Mouse (Mus musculus) heart, embryonic 16.5 days (tissue): ENCODE results near the gene Capn8. TPM values are rescaled to one million over a fixed set of nuclear protein-coding genes. Genes with fewer than 3 reads are reported as not detected.

Experiments used
- ATAC-seq: fragments of 200-750 bp; cut with Nextera tagmentation; replicated peaks from 2 replicates; pipeline ENCODE4 v1.8.0; 2017; ENCODE audit warnings: moderate number of reproducible peaks; ENCODE audit not compliant: insufficient read depth, low FRiP score; ENCODE audit errors: extremely low read depth
- H3K27ac ChIP-seq: fragments of 300-500 bp; sonication (generic); 2 replicates; pipeline ENCODE4 v1.5.1; 2014; ENCODE audit warnings: mild to moderate bottlenecking, low read length, control low read depth, moderate library complexity
- H3K27me3 ChIP-seq: fragments of 300-500 bp; sonication (generic); 2 replicates; pipeline ENCODE4 v1.6.1; 2014; ENCODE audit warnings: low read length, mixed read lengths; ENCODE audit not compliant: control insufficient read depth, insufficient read depth
- H3K36me3 ChIP-seq: fragments of 300-500 bp; sonication (generic); 2 replicates; pipeline ENCODE4 v1.6.1; 2014; ENCODE audit not compliant: control insufficient read depth, insufficient read depth
- H3K4me1 ChIP-seq: fragments of 300-500 bp; sonication (generic); 2 replicates; pipeline ENCODE4 v1.6.1; 2014; ENCODE audit warnings: low read length, mixed read lengths; ENCODE audit not compliant: control insufficient read depth, insufficient read depth
- H3K4me2 ChIP-seq: fragments of 300-500 bp; sonication (generic); 2 replicates; pipeline ENCODE4 v1.6.1; 2014; ENCODE audit warnings: low read depth, mild to moderate bottlenecking, control low read depth, low read length
- H3K4me3 ChIP-seq: fragments of 300-500 bp; sonication (generic); 2 replicates; pipeline ENCODE4 v1.5.1; 2014; ENCODE audit warnings: mild to moderate bottlenecking, control low read depth, low read length
- H3K9ac ChIP-seq: fragments of 300-500 bp; sonication (generic); 2 replicates; pipeline ENCODE4 v1.6.1; 2014; ENCODE audit warnings: low read length, control low read depth
- H3K9me3 ChIP-seq: fragments of 300-500 bp; sonication (generic); replicated peaks from 2 replicates; pipeline ENCODE4 v1.6.1; 2016; ENCODE audit warnings: low read length; ENCODE audit not compliant: control insufficient read depth
- WGBS: fragments of 180-500 bp; shearing (Covaris S2); extraction: QIAGEN DNeasy Blood & Tissue Kit; methylation state at CpG from one replicate; pipeline ENCODE4 v1.1.7; 2014; 5-methylcytosine and 5-hydroxymethylcytosine counted together
- polyA plus RNA-seq: library from polyadenylated mRNA; unstranded; fragments of >200 nt; fragmentation: Nextera tagmentation; extraction: Ambion mirVana; gene quantifications from 2 replicates; pipeline ENCODE4 v1.2.1, GENCODE M21; 2015

Capn8 gene
- polyA plus RNA-seq, 1 experiment from 2014 or later, result not detected

DNA sequence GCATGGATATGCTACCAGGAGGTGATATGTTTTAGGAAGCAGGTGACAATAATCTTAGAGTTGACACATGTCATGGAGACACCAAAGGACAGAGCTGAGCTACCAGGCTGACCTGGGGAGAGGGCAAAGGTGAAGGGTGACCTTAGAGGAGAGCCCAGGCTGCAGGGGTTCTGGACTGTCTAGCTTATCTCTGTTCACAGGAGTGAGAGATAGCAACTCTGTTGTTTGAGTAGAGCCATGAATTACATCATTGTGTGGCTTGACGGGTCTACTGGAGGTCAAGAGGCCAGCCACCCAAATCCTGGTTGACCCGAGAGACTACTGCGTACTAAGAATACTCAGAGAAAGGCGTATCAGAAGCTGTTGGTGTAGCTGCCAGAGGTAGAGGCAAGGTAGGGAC is 22.9 kb downstream of the Capn8 start:
- no peak overlapping the region for H3K4me2 ChIP-seq
- no peaks in the 10 kb centered on the region for H3K9me3 ChIP-seq
- H3K4me3 ChIP-seq, result no peak overlapping the region
- H3K4me1 ChIP-seq, result peaks cover 2% of the 10 kb centered on the region; the same call in 1 of the 2 replicates
- WGBS, result 43% methylated on average over 4 of the region's 4 CpGs
- no peak for ATAC-seq
- no peak overlapping the region for H3K27ac ChIP-seq
- H3K27me3 ChIP-seq, result no peaks in the 10 kb centered on the region
- H3K9ac ChIP-seq, result no peak overlapping the region
- H3K36me3 ChIP-seq, result no peaks in the 10 kb centered on the region

DNA sequence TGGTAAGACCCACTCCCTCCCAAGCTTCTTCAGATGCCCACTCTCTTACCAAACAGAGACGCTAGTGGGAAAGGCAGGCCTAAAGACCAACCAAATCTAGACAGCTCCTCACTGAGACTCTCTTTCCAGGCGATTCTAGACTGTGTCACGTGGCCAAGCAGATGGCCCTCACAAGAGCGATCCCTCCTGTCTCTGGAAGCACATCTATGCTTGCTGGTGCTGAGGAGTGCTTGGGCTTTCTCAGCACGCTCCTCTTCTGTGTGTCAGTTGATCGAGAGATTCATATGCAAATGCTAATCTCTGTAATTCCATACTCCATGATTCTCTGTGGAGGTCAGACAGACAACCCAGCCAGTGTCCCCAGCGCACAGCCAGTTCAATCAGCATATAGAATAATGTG is 26.7 kb downstream of the Capn8 start:
- no peak for ATAC-seq
- H3K27me3 ChIP-seq, result no peaks in the 10 kb centered on the region
- H3K9ac ChIP-seq, result no peak overlapping the region
- H3K36me3 ChIP-seq, result no peaks in the 10 kb centered on the region
- H3K27ac ChIP-seq, result no peak overlapping the region
- H3K4me2 ChIP-seq, result no peak overlapping the region
- no peaks in the 10 kb centered on the region; the same call in 1 of the 2 replicates for H3K4me1 ChIP-seq
- no peak overlapping the region for H3K4me3 ChIP-seq
- H3K9me3 ChIP-seq, result no peaks in the 10 kb centered on the region
- 80% methylated on average over 7 of the region's 7 CpGs for WGBS

DNA sequence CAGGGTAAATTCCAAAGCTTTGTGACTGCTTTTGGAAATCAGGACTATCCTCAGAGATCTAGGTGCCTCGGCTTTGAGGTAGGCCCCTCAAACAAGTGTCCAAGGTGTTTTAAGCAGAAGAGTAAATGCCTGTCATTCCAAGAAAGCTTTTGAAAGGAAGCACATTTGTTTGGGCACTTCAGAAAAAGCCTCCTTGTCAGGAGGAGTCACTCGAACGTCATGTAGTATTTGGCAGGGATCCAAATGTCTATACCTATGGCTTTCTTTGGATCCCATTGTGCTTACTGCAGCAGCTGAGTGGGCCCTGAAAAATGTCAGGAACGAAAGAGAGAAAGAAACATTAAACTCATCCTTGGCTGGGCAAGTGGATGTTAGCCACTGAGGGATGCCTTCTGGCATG is 27.6 kb downstream of the Capn8 start:
- Histone ChIP-seq H3K27me3 (no peaks in the 10 kb centered on the region), H3K9me3 (no peaks in the 10 kb centered on the region), H3K27ac (no peak overlapping the region), H3K4me2 (no peak overlapping the region), H3K4me1 (no peaks in the 10 kb centered on the region; the same call in 1 of the 2 replicates), H3K4me3 (no peak overlapping the region), H3K36me3 (no peaks in the 10 kb centered on the region), H3K9ac (no peak overlapping the region)
- WGBS, result 17% methylated on average over 4 of the region's 4 CpGs
- no peak for ATAC-seq

DNA sequence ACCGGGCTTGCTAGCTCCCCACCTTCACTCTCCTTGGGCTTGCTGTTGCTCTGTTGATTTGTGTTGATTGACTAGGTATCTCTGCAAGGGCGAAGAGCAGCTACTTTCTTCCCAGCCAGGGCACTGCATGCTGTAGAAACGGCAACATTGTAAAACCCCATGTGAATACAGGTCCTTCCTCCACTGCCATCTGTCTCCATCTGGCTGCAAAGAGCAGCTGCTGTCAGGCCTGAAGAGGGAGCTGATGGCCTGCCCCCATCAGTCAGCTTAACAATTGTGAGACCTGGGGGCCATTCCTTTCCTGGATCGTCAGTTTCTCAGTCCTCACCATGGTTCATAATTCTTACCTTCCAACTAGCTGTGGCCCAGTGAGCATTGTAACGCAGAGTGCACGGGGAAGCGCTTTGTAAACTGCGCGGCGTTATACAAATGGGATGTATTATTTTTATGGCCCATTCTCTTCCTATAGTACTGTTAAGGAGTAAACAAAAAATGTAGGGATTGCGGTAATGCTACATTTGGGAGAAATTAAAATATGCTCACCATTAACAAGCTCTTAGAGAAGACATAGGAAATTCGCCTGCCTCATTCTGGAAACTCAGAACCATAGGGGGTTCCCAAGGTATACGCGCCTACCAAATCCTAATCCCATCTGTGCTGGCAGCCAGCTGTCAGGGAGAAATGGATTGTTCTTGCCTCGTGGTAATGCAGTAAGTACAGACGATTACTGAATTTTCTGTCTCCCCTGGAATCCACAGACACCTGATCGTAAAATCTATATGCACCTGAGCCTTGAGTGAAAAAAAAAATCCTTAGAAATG is 40.7 kb downstream of the Capn8 start:
- ATAC-seq, result no peak
- no peaks in the 10 kb centered on the region for H3K36me3 ChIP-seq
- H3K9me3 ChIP-seq, result no peaks in the 10 kb centered on the region
- H3K4me2 ChIP-seq, result no peak overlapping the region
- 0 out of 2 replicates have a peak, but pooled peaks cover 4% of the 10 kb centered on the region for H3K27me3 ChIP-seq
- no peaks in the 10 kb centered on the region for H3K4me1 ChIP-seq
- WGBS, result 80% methylated on average over 17 of the region's 17 CpGs
- no peak overlapping the region for H3K27ac ChIP-seq
- no peak overlapping the region for H3K9ac ChIP-seq
- H3K4me3 ChIP-seq, result no peak overlapping the region

DNA sequence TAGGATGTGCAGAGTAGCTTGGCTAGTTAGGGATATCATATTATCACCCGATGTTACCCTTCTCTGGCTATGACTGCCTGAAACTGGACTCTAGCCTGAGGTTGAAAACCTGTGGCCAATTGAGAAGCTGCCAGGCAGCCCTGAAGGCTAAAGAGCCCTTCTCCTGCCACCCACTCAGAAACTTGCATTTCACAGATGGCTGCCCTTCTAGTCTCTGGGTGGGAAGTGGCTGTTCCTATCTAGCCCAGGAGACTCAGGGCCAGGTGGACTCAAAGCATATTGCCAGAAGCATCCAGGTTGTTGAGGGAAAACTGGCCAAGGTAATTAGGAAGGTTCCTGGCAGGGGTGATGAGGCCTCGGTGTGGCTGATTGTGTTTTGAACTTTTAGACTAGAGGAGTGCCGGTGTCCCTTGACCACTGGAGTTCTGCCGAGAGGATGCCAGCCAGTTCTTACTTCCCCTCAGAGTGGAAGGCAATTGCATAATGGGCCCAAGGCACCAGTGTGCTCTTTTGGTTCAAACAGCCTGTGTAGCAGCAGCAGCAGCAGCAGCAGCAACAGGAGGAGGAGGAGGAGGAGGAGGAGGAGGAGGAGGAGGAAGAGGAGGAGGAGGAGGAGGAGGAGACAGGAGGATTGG is 45.0 kb downstream of the Capn8 start:
- H3K4me1 ChIP-seq, result no peaks in the 10 kb centered on the region
- WGBS, result 70% methylated on average over 4 of the region's 4 CpGs
- H3K9ac ChIP-seq, result no peak overlapping the region
- H3K4me3 ChIP-seq, result no peak overlapping the region
- no peak for ATAC-seq
- H3K9me3 ChIP-seq, result no peaks in the 10 kb centered on the region
- H3K36me3 ChIP-seq, result no peaks in the 10 kb centered on the region
- no peak overlapping the region for H3K4me2 ChIP-seq
- H3K27me3 ChIP-seq, result no peaks in the 10 kb centered on the region
- no peak overlapping the region for H3K27ac ChIP-seq

DNA sequence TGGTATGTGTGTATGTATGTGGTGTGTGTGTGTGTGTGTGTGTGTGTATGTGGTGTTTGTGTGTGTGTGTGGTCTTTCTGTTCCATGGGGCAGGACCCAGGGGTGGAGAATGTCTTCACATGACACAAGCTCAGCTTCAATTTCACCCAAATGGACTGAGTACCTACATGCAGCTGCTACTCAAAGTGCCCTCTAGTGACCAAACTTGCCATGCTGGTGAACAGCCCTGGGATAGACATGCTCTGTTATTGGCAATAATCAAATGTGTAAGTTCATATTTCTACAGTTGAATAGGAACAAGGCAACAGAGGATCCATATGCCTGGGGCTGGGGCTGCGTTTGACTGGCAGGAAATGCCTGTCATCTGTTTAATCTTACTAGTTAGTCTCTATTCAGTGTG is 50.7 kb downstream of the Capn8 start:
- Histone ChIP-seq H3K9ac (no peak overlapping the region), H3K27ac (no peak overlapping the region), H3K4me3 (no peak overlapping the region), H3K36me3 (no peaks in the 10 kb centered on the region), H3K9me3 (peaks cover 5% of the 10 kb centered on the region; the same call in 1 of the 2 replicates), H3K4me2 (no peak overlapping the region), H3K4me1 (no peaks in the 10 kb centered on the region), H3K27me3 (no peaks in the 10 kb centered on the region)
- WGBS, result 37% methylated on average over 1 of the region's 1 CpGs
- ATAC-seq, result no peak

DNA sequence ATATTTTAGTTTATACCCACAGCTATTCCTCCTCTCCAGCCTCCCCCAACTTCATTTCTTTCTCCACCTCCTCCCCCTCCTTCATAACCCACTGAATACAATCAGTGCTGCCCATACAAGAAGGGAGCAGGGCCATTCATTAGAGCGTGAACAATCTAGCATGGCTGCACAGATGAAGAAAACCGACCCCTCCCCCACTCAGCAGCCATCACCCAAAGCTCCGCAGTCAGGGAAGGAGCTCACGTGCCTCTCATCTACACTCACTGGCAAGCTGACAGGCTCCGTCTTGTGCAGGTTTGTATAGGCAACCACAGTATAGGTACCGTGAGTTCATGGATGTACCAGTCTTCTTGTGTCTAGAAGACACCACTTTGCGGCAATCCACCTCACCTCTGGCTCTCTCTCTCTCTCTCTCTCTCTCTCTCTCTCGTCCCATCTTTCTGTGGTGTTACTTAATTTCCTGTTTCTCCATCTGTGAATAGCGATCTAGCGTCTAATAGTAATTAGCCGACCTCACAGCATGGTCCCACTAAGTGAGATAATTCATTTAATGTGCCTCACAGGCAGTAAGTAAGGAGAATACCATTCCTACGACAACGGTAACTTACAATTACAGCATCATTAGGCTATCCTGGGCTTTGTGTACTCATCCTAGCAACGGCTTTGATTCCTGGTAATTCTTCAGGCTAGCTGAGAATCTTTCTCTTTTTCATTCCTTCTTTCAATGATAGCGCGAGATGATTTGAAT is 53.6 kb downstream of the Capn8 start:
- Histone ChIP-seq H3K27ac (no peak overlapping the region), H3K9me3 (peaks cover 5% of the 10 kb centered on the region; the same call in 1 of the 2 replicates), H3K4me1 (no peaks in the 10 kb centered on the region), H3K9ac (no peak overlapping the region), H3K27me3 (no peaks in the 10 kb centered on the region), H3K4me2 (no peak overlapping the region), H3K4me3 (no peak overlapping the region), H3K36me3 (no peaks in the 10 kb centered on the region)
- WGBS, result 79% methylated on average over 16 of the region's 16 CpGs
- no peak for ATAC-seq

DNA sequence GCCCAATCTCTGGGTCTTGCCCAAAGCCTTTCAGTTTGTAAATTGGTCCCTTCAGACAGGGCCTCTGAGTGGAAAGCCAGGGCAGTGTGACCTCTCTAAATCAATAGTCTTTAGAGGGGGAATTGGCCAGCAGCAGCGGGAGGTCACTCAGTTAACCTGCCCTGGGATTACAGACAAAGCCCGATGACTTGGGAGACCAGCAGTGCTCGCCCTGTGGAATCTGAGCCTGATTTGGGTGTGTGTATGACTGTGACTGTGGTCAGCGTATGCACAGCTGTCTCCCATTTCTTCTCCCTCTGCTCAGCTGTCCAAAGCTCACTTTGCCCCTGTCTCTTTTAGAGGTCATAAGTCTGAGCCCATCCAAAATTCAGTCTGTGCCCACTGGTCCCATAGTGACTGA is 55.7 kb downstream of the Capn8 start:
- Histone ChIP-seq H3K4me3 (no peak overlapping the region), H3K4me1 (no peaks in the 10 kb centered on the region)
- WGBS, result 73% methylated on average over 4 of the region's 4 CpGs

DNA sequence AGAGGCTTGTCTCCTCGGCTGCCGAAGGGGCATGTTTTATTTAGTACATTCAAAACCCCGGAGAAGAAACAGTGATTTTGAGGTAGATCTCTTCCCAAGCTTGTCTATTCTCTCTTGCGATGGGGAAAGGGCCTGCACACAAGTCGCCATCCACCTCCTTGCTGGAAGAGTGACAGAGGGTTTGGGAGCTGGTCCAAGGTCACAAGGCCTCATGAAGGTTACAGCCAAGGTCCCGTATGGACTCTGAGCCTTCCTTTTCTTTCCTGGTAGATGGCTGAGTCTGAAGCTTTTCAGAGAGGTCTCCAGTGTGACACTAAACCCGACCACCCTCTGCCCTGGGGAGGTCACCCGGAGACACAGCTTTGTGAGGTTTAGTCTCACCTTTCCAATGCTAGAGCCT is 56.4 kb downstream of the Capn8 start:
- Histone ChIP-seq H3K27me3 (no peaks in the 10 kb centered on the region), H3K4me3 (no peak overlapping the region), H3K27ac (no peak overlapping the region), H3K9me3 (peaks cover 5% of the 10 kb centered on the region; the same call in 1 of the 2 replicates), H3K9ac (no peak overlapping the region), H3K36me3 (no peaks in the 10 kb centered on the region), H3K4me2 (no peak overlapping the region), H3K4me1 (no peaks in the 10 kb centered on the region)
- ATAC-seq, result no peak
- WGBS, result 83% methylated on average over 8 of the region's 8 CpGs

More for the DNA sequence above, 55.7 kb downstream of the Capn8 start:
- H3K9ac ChIP-seq, result no peak overlapping the region
- H3K27me3 ChIP-seq, result no peaks in the 10 kb centered on the region
- H3K36me3 ChIP-seq, result no peaks in the 10 kb centered on the region
- H3K4me2 ChIP-seq, result no peak overlapping the region
- no peak overlapping the region for H3K27ac ChIP-seq
- peaks cover 5% of the 10 kb centered on the region; the same call in 1 of the 2 replicates for H3K9me3 ChIP-seq
- ATAC-seq, result no peak
